Mouse (Mus musculus) midbrain, embryonic 11.5 days (tissue): ENCODE data around the gene Ctnnbip1. TPM values are rescaled to one million over a fixed set of nuclear protein-coding genes. Genes with fewer than 3 reads are reported as not detected.

ENCODE experiments used
- ATAC-seq: fragments of 200-750 bp; cut with Nextera tagmentation; 2 replicates; pipeline ENCODE4 v1.8.0; 2017; ENCODE audit warnings: moderate TSS enrichment, moderate library complexity; ENCODE audit not compliant: low FRiP score
- DNase-seq: peaks from one replicate; pipeline ENCODE4 v3.0.0; 2015; ENCODE audit warnings: low spot score; ENCODE audit errors: missing footprints
- H3K27ac ChIP-seq: fragments of 300-500 bp; sonication (generic); 2 replicates; pipeline ENCODE4 v1.5.1; 2014; ENCODE audit warnings: low read depth, low read length
- H3K27me3 ChIP-seq: fragments of 300-500 bp; sonication (generic); 2 replicates; pipeline ENCODE4 v1.6.1; 2014; ENCODE audit warnings: mild to moderate bottlenecking, low read length, moderate library complexity, mixed read lengths; ENCODE audit not compliant: control insufficient read depth, insufficient read depth
- H3K36me3 ChIP-seq: fragments of 300-500 bp; sonication (generic); 2 replicates; pipeline ENCODE4 v1.6.1; 2014; ENCODE audit warnings: mild to moderate bottlenecking, low read length, moderate library complexity, mixed read lengths; ENCODE audit not compliant: control insufficient read depth, insufficient read depth
- H3K4me1 ChIP-seq: fragments of 300-500 bp; sonication (generic); 2 replicates; pipeline ENCODE4 v1.6.1; 2014; ENCODE audit warnings: low read length; ENCODE audit not compliant: control insufficient read depth, insufficient read depth
- H3K4me2 ChIP-seq: fragments of 300-500 bp; sonication (generic); 2 replicates; pipeline ENCODE4 v1.6.1; 2014; ENCODE audit warnings: mild to moderate bottlenecking, moderate library complexity
- H3K4me3 ChIP-seq: fragments of 300-500 bp; sonication (generic); 2 replicates; pipeline ENCODE4 v1.5.1; 2014; ENCODE audit warnings: low read depth, low read length
- H3K9ac ChIP-seq: fragments of 300-500 bp; sonication (generic); 2 replicates; pipeline ENCODE4 v1.6.1; 2014; ENCODE audit warnings: low read length
- H3K9me3 ChIP-seq: fragments of 300-500 bp; sonication (generic); 2 replicates; pipeline ENCODE4 v1.6.1; 2016; ENCODE audit warnings: low read length; ENCODE audit not compliant: control insufficient read depth
- WGBS: fragments of 180-500 bp; shearing (Covaris S2); extraction: QIAGEN DNeasy Blood & Tissue Kit; methylation state at CpG from one replicate; pipeline ENCODE4 v1.1.7; 2014; 5-methylcytosine and 5-hydroxymethylcytosine counted together
- polyA plus RNA-seq: library from polyadenylated mRNA; unstranded; fragments of >200 nt; fragmentation: Nextera tagmentation; extraction: Ambion mirVana; gene quantifications from 2 replicates; pipeline ENCODE4 v1.2.1, GENCODE M21; 2014

Gene Ctnnbip1
- polyA plus RNA-seq, 1 experiment from 2014 or later: 59.4 TPM

DNA sequence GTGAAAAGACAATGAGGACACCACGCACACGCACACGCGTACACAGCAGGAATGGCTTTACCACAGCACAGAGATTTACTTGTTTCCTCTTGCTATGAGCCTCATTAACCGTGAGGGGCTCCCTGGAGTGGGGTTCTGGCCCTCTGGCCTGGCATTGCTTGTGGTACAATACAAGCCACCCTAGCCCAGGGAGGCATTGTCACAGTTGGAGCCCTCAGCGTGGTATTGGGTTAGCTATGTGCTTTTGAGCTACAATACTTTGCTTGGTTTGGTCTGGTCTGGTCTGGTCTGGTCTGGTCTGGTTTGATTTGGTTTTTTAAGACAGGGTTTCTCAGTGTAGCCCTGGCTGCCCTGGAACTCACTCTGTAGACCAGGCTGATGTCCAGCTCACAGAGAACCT is 81.5 kb downstream of the Ctnnbip1 start:
- Histone ChIP-seq H3K4me2 (no peak overlapping the region), H3K9ac (no peak overlapping the region), H3K36me3 (no peaks in the 10 kb centered on the region), H3K4me1 (peaks cover 7% of the 10 kb centered on the region; the same call in 1 of the 2 replicates), H3K27me3 (no peaks in the 10 kb centered on the region), H3K27ac (no peak overlapping the region), H3K4me3 (no peak overlapping the region), H3K9me3 (no peaks in the 10 kb centered on the region; the same call in 1 of the 2 replicates)
- DNase-seq: peak; percentile 57
- ATAC-seq: no peak
- 91% methylated on average over 6 of the region's 6 CpGs for WGBS

DNA sequence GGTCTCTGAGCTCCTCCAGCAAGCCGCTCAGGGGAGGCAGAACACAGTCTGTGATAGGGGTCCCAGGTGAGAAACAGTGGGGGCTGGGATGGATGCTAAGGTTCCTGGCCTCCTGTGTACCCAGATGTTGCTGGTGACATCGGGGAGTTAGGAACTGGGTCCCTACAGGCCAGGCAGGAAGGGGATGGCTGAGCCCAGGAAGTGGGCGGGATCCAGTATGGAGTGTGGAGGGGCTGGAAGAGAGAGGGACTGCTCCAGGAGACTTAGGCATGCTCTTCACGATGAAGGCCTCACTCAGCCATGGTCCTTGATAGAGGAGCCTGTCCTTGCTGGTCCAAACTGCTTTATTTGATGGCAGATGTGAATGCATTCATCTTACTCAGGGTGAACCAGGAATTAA is 82.1 kb downstream of the Ctnnbip1 start:
- Histone ChIP-seq H3K9ac (no peak overlapping the region), H3K4me3 (no peak overlapping the region), H3K4me1 (peaks cover 5% of the 10 kb centered on the region; the same call in 1 of the 2 replicates), H3K36me3 (no peaks in the 10 kb centered on the region), H3K27ac (no peak overlapping the region), H3K4me2 (no peak overlapping the region), H3K9me3 (no peaks in the 10 kb centered on the region; the same call in 1 of the 2 replicates), H3K27me3 (no peaks in the 10 kb centered on the region)
- peak; percentile 41 for DNase-seq
- no peak for ATAC-seq
- WGBS: 89% methylated on average over 4 of the region's 4 CpGs

DNA sequence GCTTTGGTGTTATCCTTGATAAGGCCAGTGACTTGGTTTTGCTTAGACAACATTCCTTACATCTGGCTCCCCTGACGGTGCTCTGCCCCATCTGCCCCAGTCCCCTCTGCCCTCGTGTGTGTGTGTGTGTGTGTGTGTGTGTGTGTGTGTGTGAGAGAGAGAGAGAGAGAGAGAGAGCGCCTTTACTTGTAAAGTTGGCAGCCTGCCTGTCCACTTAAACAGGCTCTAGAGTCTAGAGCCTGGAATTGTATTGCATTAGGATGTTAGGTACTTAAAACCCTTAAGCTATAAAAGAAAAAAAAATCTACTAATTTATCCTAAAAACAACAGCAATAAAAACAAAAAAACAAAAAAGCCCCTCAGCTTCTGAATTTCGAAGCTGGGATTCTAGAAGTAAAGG is 83.4 kb downstream of the Ctnnbip1 start:
- H3K4me1 ChIP-seq: peaks cover 7% of the 10 kb centered on the region
- WGBS: 66% methylated on average over 4 of the region's 4 CpGs
- no peak for ATAC-seq
- H3K36me3 ChIP-seq: no peaks in the 10 kb centered on the region
- H3K27ac ChIP-seq: no peak overlapping the region
- H3K9me3 ChIP-seq: no peaks in the 10 kb centered on the region; the same call in 1 of the 2 replicates
- H3K9ac ChIP-seq: no peak overlapping the region
- DNase-seq: peak; percentile 77
- no peaks in the 10 kb centered on the region for H3K27me3 ChIP-seq
- no peak overlapping the region for H3K4me2 ChIP-seq
- H3K4me3 ChIP-seq: no peak overlapping the region

DNA sequence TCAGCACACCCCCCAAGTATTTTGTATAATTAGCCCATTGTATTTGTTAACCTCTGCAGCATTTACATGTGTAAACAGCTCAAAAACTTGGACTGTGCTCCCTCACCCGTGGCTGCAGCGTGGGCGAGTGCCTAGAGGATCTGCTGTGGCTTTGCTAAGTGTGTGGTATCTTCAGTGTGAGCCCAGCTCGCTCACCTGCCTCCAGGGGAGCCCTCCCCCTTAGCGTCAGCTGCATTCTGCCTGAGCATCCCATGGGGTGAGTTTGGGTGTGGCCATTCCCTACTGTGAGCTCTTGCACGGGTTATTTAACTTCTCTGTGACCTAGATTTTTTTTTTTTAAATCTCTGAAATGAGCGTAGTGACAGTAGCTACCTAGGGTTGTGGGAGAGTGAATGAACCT is 84.2 kb downstream of the Ctnnbip1 start:
- Histone ChIP-seq H3K4me1 (peaks cover 14% of the 10 kb centered on the region), H3K27ac (no peak overlapping the region), H3K36me3 (no peaks in the 10 kb centered on the region), H3K4me3 (no peak overlapping the region), H3K9me3 (no peaks in the 10 kb centered on the region; the same call in 1 of the 2 replicates), H3K9ac (no peak overlapping the region), H3K4me2 (no peak overlapping the region), H3K27me3 (no peaks in the 10 kb centered on the region)
- WGBS: 46% methylated on average over 7 of the region's 7 CpGs
- no peak for ATAC-seq
- DNase-seq: peak; percentile 68

DNA sequence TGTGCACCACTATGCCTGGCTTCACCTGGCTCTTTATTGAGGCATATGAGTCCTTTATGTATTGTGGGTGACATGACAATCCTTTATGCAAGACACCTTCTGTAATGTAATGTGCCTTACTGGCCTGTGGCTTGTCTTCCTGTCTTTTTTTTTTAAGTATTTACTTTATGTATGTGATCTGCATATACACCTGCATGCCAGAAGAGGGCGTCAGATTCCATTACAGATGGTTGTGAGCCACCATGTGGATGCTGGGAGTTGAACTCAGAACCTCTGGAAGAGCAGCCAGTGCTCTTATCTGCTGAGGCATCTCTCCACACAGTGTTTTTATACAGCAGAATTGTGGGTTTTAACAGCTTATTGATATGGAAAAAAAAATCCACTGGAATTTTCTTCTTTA is 85.8 kb downstream of the Ctnnbip1 start:
- peaks cover 21% of the 10 kb centered on the region for H3K4me1 ChIP-seq

DNA sequence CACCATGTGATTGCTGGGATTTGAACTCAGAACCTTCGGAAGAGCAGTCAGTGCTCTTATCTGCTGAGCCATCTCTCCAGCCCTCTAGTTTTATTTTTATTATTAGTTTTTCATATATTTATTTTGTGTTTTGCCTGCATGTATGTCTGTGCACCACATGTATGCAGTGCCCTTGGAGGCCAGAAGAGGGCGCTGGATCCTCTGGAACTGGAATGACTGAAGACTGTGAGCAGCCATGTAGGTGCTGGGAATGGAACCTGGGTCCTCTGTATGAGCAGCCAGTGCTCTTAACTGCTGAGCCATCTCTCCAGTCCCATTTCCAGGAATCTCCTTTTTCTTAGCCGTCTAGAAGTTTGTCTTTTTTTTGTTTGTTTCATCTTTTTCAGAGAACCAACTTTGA is 86.5 kb downstream of the Ctnnbip1 start:
- DNase-seq: peak; percentile 69
- ATAC-seq: no peak
- Histone ChIP-seq H3K27ac (no peak overlapping the region), H3K9me3 (no peaks in the 10 kb centered on the region; the same call in 1 of the 2 replicates), H3K4me3 (no peak overlapping the region), H3K9ac (no peak overlapping the region), H3K27me3 (no peaks in the 10 kb centered on the region), H3K4me1 (peaks cover 21% of the 10 kb centered on the region), H3K36me3 (no peaks in the 10 kb centered on the region), H3K4me2 (no peak overlapping the region)
- 86% methylated on average over 3 of the region's 3 CpGs for WGBS

More for the DNA sequence above, 85.8 kb downstream of the Ctnnbip1 start:
- H3K9ac ChIP-seq: no peak overlapping the region
- no peak overlapping the region for H3K4me3 ChIP-seq
- no peaks in the 10 kb centered on the region for H3K27me3 ChIP-seq
- H3K36me3 ChIP-seq: no peaks in the 10 kb centered on the region
- no peak overlapping the region for H3K4me2 ChIP-seq
- H3K27ac ChIP-seq: no peak overlapping the region
- no peak for ATAC-seq
- no peak for DNase-seq
- no peaks in the 10 kb centered on the region; the same call in 1 of the 2 replicates for H3K9me3 ChIP-seq
- WGBS: 67% methylated on average over 1 of the region's 1 CpGs

DNA sequence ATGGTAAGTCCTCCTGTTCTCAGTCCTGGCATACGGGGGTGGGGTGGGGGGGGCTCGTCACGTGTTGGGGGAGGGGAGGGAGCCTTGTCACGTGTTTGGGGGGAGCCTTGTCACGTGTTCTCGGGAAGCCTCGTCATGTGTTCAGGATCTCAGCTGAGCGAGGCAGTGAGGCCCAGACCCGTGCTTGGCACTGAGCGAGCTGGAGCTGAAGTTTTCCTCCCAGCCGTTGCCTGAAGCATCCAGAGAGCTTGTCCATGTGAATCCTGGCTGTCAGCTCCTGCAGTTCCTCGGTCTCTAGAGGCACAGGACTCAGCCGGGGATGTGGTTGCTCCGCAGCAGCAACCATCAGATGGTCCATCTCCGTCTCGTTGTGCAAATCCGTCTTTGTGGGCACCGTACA is 88.0 kb downstream of the Ctnnbip1 start:
- Histone ChIP-seq H3K4me3 (no peak overlapping the region), H3K27ac (no peak overlapping the region), H3K36me3 (no peaks in the 10 kb centered on the region), H3K27me3 (no peaks in the 10 kb centered on the region), H3K4me2 (no peak overlapping the region), H3K9me3 (no peaks in the 10 kb centered on the region; the same call in 1 of the 2 replicates), H3K9ac (no peak overlapping the region), H3K4me1 (peaks cover 21% of the 10 kb centered on the region)
- ATAC-seq: no peak
- 86% methylated on average over 18 of the region's 18 CpGs for WGBS
- DNase-seq: peak; percentile 74

DNA sequence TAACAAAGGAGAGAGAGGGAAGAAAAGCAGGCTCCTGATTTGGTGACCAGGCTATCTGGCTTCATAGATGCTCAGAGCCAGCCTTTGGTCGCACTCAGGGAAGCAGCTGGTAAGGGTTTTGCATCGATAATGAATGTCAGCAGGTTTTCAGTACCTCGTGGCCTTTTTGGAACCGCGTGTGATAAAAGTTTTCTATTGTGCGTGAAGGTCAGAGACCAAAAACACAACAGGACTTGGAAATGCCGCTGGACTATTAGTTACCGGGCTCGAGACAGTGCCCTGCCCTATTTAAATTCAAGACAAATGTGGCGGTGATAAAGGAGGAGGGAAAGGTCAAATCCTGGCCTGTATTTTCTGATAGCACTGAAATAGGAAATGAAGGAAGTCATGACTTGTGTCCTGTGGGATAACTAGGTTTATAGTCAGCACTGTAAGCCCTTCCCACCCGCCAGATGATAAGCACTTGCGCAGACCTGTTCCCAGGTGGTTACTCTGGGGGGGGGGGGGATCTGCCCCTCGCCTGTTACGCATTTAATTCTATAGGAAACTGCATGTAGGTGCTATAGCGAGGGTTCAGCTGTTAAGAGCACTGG is 88.8 kb downstream of the Ctnnbip1 start:
- ATAC-seq: no peak
- H3K9me3 ChIP-seq: no peaks in the 10 kb centered on the region; the same call in 1 of the 2 replicates
- no peak overlapping the region for H3K9ac ChIP-seq
- no peak overlapping the region for H3K27ac ChIP-seq
- H3K36me3 ChIP-seq: no peaks in the 10 kb centered on the region
- H3K27me3 ChIP-seq: no peaks in the 10 kb centered on the region
- H3K4me2 ChIP-seq: no peak overlapping the region
- H3K4me1 ChIP-seq: peaks cover 18% of the 10 kb centered on the region
- H3K4me3 ChIP-seq: no peak overlapping the region
- DNase-seq: peak; percentile 82
- 54% methylated on average over 15 of the region's 15 CpGs for WGBS

DNA sequence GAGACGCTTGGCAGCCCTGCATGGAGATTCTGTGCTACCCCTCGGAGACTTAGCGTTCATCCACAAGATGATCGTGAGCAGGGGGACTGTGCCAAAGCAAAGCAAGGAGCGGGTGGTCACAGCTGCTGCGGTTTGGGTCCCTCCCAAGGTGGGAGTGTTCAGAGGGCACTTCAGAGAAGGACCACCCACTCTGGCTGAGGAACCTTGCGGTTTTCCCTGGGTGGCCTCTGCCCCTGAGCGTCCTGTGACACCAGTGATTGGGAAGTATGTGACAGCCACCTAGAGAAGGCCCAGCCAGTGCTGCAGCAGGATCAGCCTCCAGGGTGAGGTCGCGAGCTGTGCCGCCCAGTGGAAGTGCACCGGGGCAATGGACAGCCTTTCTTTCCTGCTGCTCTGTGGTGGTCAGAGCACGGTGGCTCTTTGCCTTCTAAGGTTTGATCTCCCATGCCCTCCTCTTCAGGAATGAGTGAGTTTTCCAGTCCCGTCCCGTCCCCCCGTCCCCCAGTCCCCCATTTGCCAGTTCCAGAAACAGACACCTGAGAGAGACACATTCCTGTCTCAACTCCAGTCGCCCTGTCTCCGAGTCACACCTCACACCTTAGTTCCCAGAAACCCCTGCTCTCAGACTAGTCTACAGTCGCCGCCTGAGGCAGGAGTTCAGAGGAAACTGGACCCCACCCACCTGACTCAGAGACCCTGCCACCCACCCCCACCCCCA is 89.7 kb downstream of the Ctnnbip1 start:
- Histone ChIP-seq H3K9ac (0 out of 2 replicates have a peak overlapping the region, but pooled peaks have one; percentile 7), H3K36me3 (no peaks in the 10 kb centered on the region), H3K27me3 (no peaks in the 10 kb centered on the region), H3K4me1 (peaks cover 16% of the 10 kb centered on the region), H3K9me3 (no peaks in the 10 kb centered on the region; the same call in 1 of the 2 replicates), H3K27ac (no peak overlapping the region), H3K4me2 (no peak overlapping the region), H3K4me3 (no peak overlapping the region)
- ATAC-seq (peak; percentile 40; the same call in 1 of the 2 replicates), DNase-seq (peak; percentile 77)
- 64% methylated on average over 20 of the region's 20 CpGs for WGBS
